Mouse (Mus musculus) forebrain, embryonic 13.5 days (tissue): ENCODE measurements around the gene Lrrfip1. TPM values are rescaled to one million over a fixed set of nuclear protein-coding genes. Genes with fewer than 3 reads are reported as not detected.

Experiments used
- ATAC-seq: fragments of 200-750 bp; cut with Nextera tagmentation; 2 replicates; pipeline ENCODE4 v1.8.0; 2017
- H3K27ac ChIP-seq: fragments of 300-500 bp; sonication (generic); 2 replicates; pipeline ENCODE4 v1.5.1; 2015; ENCODE audit warnings: inconsistent platforms, mild to moderate bottlenecking, moderate library complexity
- H3K27me3 ChIP-seq: fragments of 300-500 bp; sonication (generic); 2 replicates; pipeline ENCODE4 v1.6.1; 2015; ENCODE audit warnings: mild to moderate bottlenecking, inconsistent platforms
- H3K36me3 ChIP-seq: fragments of 300-500 bp; sonication (generic); 2 replicates; pipeline ENCODE4 v1.6.1; 2015; ENCODE audit warnings: mild to moderate bottlenecking, inconsistent platforms; ENCODE audit not compliant: poor library complexity, severe bottlenecking
- H3K4me1 ChIP-seq: fragments of 300-500 bp; sonication (generic); 2 replicates; pipeline ENCODE4 v1.6.1; 2015; ENCODE audit warnings: inconsistent platforms
- H3K4me2 ChIP-seq: fragments of 300-500 bp; sonication (generic); 2 replicates; pipeline ENCODE4 v1.6.1; 2015; ENCODE audit warnings: inconsistent platforms, mild to moderate bottlenecking, moderate library complexity
- H3K4me3 ChIP-seq: fragments of 300-500 bp; sonication (generic); 2 replicates; pipeline ENCODE4 v1.5.1; 2015; ENCODE audit warnings: mild to moderate bottlenecking, inconsistent platforms
- H3K9ac ChIP-seq: fragments of 300-500 bp; sonication (generic); 2 replicates; pipeline ENCODE4 v1.6.1; 2015; ENCODE audit warnings: mild to moderate bottlenecking, inconsistent platforms
- H3K9me3 ChIP-seq: fragments of 300-500 bp; sonication (generic); replicated peaks from 2 replicates; pipeline ENCODE4 v1.6.1; 2016; ENCODE audit warnings: inconsistent platforms
- WGBS: fragments of 180-500 bp; shearing (Covaris S2); methylation state at CpG from one replicate; pipeline ENCODE4 v1.1.7; 2015; 5-methylcytosine and 5-hydroxymethylcytosine counted together
- polyA plus RNA-seq: library from polyadenylated mRNA; unstranded; fragments of >200 nt; fragmentation: Nextera tagmentation; extraction: Ambion mirVana; gene quantifications from 2 replicates; pipeline ENCODE4 v1.2.1, GENCODE M21; 2015

Lrrfip1 gene
- polyA plus RNA-seq, 1 experiment from 2014 or later = 22.1 TPM

DNA sequence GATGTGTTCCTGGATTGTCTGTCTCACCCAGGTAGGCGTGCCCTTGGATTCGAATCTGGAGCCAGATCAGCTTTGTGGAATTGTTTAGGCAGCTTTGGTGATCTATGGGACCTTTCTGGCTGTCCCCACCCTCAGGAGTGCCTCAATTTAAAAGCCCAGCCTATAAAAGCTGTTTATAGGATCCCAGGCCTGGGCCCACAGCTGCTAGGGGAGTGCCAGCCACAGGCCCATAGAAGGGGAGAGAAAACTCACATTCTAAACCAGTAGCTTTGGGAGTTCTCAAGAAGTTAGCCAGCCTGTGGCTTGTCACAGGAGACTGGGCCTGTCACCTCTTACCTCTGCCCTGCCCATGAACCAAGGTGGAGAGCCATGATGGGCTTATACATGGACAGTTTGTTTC, 65.5 kb downstream of the Lrrfip1 start:
- Histone ChIP-seq H3K9me3 (no peaks in the 10 kb centered on the region), H3K4me2 (no peak overlapping the region), H3K36me3 (no peaks in the 10 kb centered on the region), H3K9ac (no peak overlapping the region), H3K27ac (no peak overlapping the region), H3K4me1 (peaks cover 8% of the 10 kb centered on the region), H3K4me3 (no peak overlapping the region), H3K27me3 (no peaks in the 10 kb centered on the region)
- 86% methylated on average over 2 of the region's 2 CpGs for WGBS
- ATAC-seq = no peak

GRCm38 (mm10) chr1:91064903-91065525, 66.5 kb downstream of the Lrrfip1 start:
- no peaks in the 10 kb centered on the region for H3K9me3 ChIP-seq
- H3K36me3 ChIP-seq = no peaks in the 10 kb centered on the region
- 92% methylated on average over 11 of the region's 11 CpGs for WGBS
- ATAC-seq = 0 out of 2 replicates have a peak, but pooled peaks have one; percentile 21
- peaks cover 8% of the 10 kb centered on the region for H3K4me1 ChIP-seq
- H3K4me3 ChIP-seq = no peak overlapping the region
- no peak overlapping the region for H3K27ac ChIP-seq
- H3K27me3 ChIP-seq = no peaks in the 10 kb centered on the region
- H3K9ac ChIP-seq = no peak overlapping the region
- H3K4me2 ChIP-seq = no peak overlapping the region

GRCm38 (mm10) chr1:91066061-91066460, 67.5 kb downstream of the Lrrfip1 start:
- WGBS = 96% methylated on average over 6 of the region's 6 CpGs
- no peak overlapping the region for H3K27ac ChIP-seq
- H3K4me2 ChIP-seq = no peak overlapping the region
- H3K9ac ChIP-seq = no peak overlapping the region
- no peaks in the 10 kb centered on the region for H3K27me3 ChIP-seq
- peaks cover 8% of the 10 kb centered on the region for H3K4me1 ChIP-seq
- no peak overlapping the region for H3K4me3 ChIP-seq
- H3K9me3 ChIP-seq = no peaks in the 10 kb centered on the region
- no peaks in the 10 kb centered on the region for H3K36me3 ChIP-seq
- ATAC-seq = no peak

GRCm38 (mm10) chr1:91066599-91066998, 68.1 kb downstream of the Lrrfip1 start:
- ATAC-seq = no peak
- no peak overlapping the region for H3K9ac ChIP-seq
- H3K27me3 ChIP-seq = no peaks in the 10 kb centered on the region

GRCm38 (mm10) chr1:91067716-91068115, 69.2 kb downstream of the Lrrfip1 start:
- Histone ChIP-seq H3K4me1 (no peaks in the 10 kb centered on the region; the same call in 1 of the 2 replicates), H3K27ac (no peak overlapping the region), H3K9me3 (no peaks in the 10 kb centered on the region), H3K4me2 (no peak overlapping the region), H3K27me3 (no peaks in the 10 kb centered on the region), H3K9ac (no peak overlapping the region), H3K4me3 (no peak overlapping the region), H3K36me3 (no peaks in the 10 kb centered on the region)
- WGBS = 90% methylated on average over 6 of the region's 6 CpGs
- ATAC-seq = no peak

More at GRCm38 (mm10) chr1:91066599-91066998, 68.1 kb downstream of the Lrrfip1 start:
- 80% methylated on average over 2 of the region's 2 CpGs for WGBS
- H3K27ac ChIP-seq = no peak overlapping the region
- H3K9me3 ChIP-seq = no peaks in the 10 kb centered on the region
- no peaks in the 10 kb centered on the region for H3K36me3 ChIP-seq
- peaks cover 8% of the 10 kb centered on the region for H3K4me1 ChIP-seq
- no peak overlapping the region for H3K4me2 ChIP-seq
- H3K4me3 ChIP-seq = no peak overlapping the region

DNA sequence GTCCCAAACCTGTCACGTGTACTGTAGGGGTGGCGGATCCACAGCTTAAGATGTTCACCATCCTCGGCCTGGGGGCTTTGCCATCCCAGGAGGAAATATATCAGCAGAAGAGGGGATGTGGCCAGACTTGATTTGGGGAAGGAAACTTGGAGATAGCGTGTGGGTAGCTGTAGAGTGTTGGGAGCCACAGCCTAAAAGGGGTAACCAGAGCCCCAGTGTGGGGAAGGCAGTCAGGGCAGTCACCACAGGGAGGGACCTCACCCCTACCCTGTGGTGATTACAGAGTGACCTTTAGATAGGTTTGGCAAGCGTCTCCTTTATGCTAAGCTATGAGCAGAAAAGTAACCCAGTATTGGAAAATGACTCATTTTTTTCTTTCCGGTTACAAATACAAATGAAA, 71.0 kb downstream of the Lrrfip1 start:
- no peaks in the 10 kb centered on the region for H3K4me1 ChIP-seq
- H3K9ac ChIP-seq = no peak overlapping the region
- no peak overlapping the region for H3K4me2 ChIP-seq
- H3K27ac ChIP-seq = no peak overlapping the region
- WGBS = 90% methylated on average over 6 of the region's 6 CpGs
- no peak overlapping the region for H3K4me3 ChIP-seq
- no peaks in the 10 kb centered on the region for H3K27me3 ChIP-seq
- H3K36me3 ChIP-seq = no peaks in the 10 kb centered on the region
- no peaks in the 10 kb centered on the region for H3K9me3 ChIP-seq
- no peak for ATAC-seq

- Histone ChIP-seq H3K9ac (no peak overlapping the region), H3K4me3 (no peak overlapping the region), H3K4me1 (no peaks in the 10 kb centered on the region), H3K9me3 (no peaks in the 10 kb centered on the region), H3K36me3 (no peaks in the 10 kb centered on the region), H3K4me2 (no peak overlapping the region), H3K27me3 (no peaks in the 10 kb centered on the region), H3K27ac (no peak overlapping the region)
- 92% methylated on average over 8 of the region's 8 CpGs for WGBS
- ATAC-seq = no peak
Measured at GRCm38 (mm10) chr1:91070547-91070946, 72.0 kb downstream of the Lrrfip1 start.

GRCm38 (mm10) chr1:91071671-91072290, 73.2 kb downstream of the Lrrfip1 start:
- no peak overlapping the region for H3K27ac ChIP-seq
- no peak overlapping the region for H3K9ac ChIP-seq
- H3K4me3 ChIP-seq = no peak overlapping the region
- no peaks in the 10 kb centered on the region for H3K9me3 ChIP-seq
- no peaks in the 10 kb centered on the region for H3K4me1 ChIP-seq
- no peak overlapping the region for H3K4me2 ChIP-seq
- no peak for ATAC-seq
- H3K27me3 ChIP-seq = no peaks in the 10 kb centered on the region
- H3K36me3 ChIP-seq = no peaks in the 10 kb centered on the region
- WGBS = 91% methylated on average over 10 of the region's 10 CpGs

- no peak for ATAC-seq
- no peaks in the 10 kb centered on the region for H3K27me3 ChIP-seq
- no peak overlapping the region for H3K4me3 ChIP-seq
- 58% methylated on average over 8 of the region's 8 CpGs for WGBS
- H3K36me3 ChIP-seq = no peaks in the 10 kb centered on the region
- H3K9me3 ChIP-seq = no peaks in the 10 kb centered on the region
- no peak overlapping the region for H3K27ac ChIP-seq
- H3K9ac ChIP-seq = no peak overlapping the region
- no peaks in the 10 kb centered on the region for H3K4me1 ChIP-seq
- no peak overlapping the region for H3K4me2 ChIP-seq
Measured at GRCm38 (mm10) chr1:91076946-91077345, 78.4 kb downstream of the Lrrfip1 start.

- no peak for ATAC-seq
- no peak overlapping the region for H3K4me2 ChIP-seq
- no peak overlapping the region for H3K9ac ChIP-seq
- WGBS = 92% methylated on average over 9 of the region's 9 CpGs
- no peak overlapping the region for H3K4me3 ChIP-seq
- no peaks in the 10 kb centered on the region for H3K9me3 ChIP-seq
- no peaks in the 10 kb centered on the region for H3K36me3 ChIP-seq
- no peaks in the 10 kb centered on the region for H3K27me3 ChIP-seq
- H3K4me1 ChIP-seq = no peaks in the 10 kb centered on the region
- no peak overlapping the region for H3K27ac ChIP-seq
Measured at GRCm38 (mm10) chr1:91077456-91077855, 78.9 kb downstream of the Lrrfip1 start.

GRCm38 (mm10) chr1:91077980-91078379, 79.4 kb downstream of the Lrrfip1 start:
- 91% methylated on average over 8 of the region's 8 CpGs for WGBS
- Histone ChIP-seq H3K9ac (no peak overlapping the region), H3K4me2 (no peak overlapping the region), H3K27ac (no peak overlapping the region), H3K4me3 (no peak overlapping the region), H3K27me3 (no peaks in the 10 kb centered on the region), H3K9me3 (no peaks in the 10 kb centered on the region), H3K36me3 (no peaks in the 10 kb centered on the region), H3K4me1 (no peaks in the 10 kb centered on the region)
- no peak for ATAC-seq

GRCm38 (mm10) chr1:91079740-91080422, 81.3 kb downstream of the Lrrfip1 start:
- no peaks in the 10 kb centered on the region for H3K36me3 ChIP-seq
- H3K27me3 ChIP-seq = no peaks in the 10 kb centered on the region
- WGBS = 91% methylated on average over 10 of the region's 10 CpGs
- ATAC-seq = no peak
- H3K27ac ChIP-seq = no peak overlapping the region
- no peak overlapping the region for H3K4me3 ChIP-seq
- no peak overlapping the region for H3K4me2 ChIP-seq
- H3K9me3 ChIP-seq = no peaks in the 10 kb centered on the region
- H3K4me1 ChIP-seq = no peaks in the 10 kb centered on the region
- no peak overlapping the region for H3K9ac ChIP-seq
